Mouse (Mus musculus) liver, embryonic 14.5 days (tissue): Measurements from ENCODE around the gene Gle1.
"Not testable (repeated sequence)": the region's sequence is repeated elsewhere in the genome, so short reads cannot be mapped to it uniquely, and the experiment has no call there.

Experiments
- CTCF ChIP-seq: IDR thresholded peaks from 2 replicates; pipeline ENCODE4 v1.5.1; 2016; ENCODE audit warnings: antibody characterized with exemption, low read depth, control low read depth
- EP300 ChIP-seq: IDR thresholded peaks from 2 replicates; pipeline ENCODE4 v1.6.1; 2016; ENCODE audit warnings: antibody characterized with exemption, low read depth

- TF ChIP-seq EP300 = not testable (repeated sequence)
- peak; percentile 43; the same call in 1 of the 2 replicates for TF ChIP-seq CTCF
These were observed 48.5 kb upstream of the Gle1 start for GRCm38 (mm10) chr2:29886659-29887292.
